Mouse (Mus musculus) lung, postnatal 10 days (tissue): ENCODE data around the gene Fhdc1.

ENCODE experiments used
- DNase-seq: peaks from one replicate; pipeline ENCODE4 v3.0.0; 2021

Gene Fhdc1

DNA sequence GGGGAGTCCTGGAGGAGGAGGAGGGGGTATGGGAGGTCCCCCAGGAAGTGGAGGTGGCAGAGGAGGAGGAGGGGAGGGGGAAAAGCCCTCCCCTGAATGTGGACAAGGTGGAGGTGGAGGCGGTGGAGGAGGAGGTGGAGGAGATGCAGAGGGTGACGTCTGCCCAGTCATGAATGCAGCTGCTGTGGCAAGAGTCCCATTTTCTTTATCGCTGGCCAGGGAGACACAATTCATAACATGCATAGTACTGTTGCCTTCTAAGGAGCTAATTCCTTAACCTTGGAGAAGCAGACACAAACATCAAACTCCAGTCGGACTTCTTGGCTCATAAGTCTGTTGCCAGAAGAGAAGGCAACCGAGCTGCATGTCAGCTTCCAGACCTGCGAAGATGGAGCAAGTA, 5.8 kb downstream of the Fhdc1 start:
- no peak for DNase-seq

- no peak for DNase-seq
These were observed 7.3 kb downstream of the Fhdc1 start for GRCm38 (mm10) chr3:84472955-84473354.

GRCm38 (mm10) chr3:84472527-84472926, 7.7 kb downstream of the Fhdc1 start:
- DNase-seq: peak; percentile 27

GRCm38 (mm10) chr3:84471146-84471545, 9.1 kb downstream of the Fhdc1 start:
- no peak for DNase-seq

- DNase-seq: no peak
These were observed 12.1 kb downstream of the Fhdc1 start for GRCm38 (mm10) chr3:84468111-84468453.

GRCm38 (mm10) chr3:84467419-84468110, 12.7 kb downstream of the Fhdc1 start:
- DNase-seq: peak; percentile 65

DNA sequence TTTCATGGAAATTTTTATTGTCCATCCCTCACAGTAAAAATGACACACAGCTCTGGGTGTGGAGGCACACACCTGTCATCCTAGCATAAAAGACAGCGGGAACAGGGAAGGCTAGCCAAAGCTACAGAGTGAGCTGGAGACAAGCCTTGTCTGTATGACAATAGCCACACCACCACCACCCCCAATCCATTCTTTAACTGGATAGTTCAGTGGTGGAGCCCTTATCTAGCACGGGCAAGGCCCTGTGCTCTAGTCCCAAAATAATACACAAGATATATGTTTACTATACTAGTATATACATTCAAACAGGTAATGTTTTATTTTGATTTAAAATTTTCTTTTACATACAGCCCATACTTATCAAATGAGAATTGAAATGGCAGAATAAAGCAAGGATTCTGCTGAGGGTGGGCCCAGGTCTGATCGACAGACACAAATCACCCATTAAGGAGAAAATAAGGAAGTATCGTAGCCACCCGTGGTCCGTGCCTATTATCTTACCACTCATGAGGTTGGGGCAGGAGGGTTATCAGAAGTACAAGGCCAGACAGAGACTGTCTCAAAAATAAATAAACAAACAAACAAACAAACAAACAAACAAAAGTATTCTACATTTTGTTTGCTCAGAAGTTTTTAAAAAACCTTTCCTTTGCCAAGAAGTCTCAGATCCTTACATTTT, 14.3 kb downstream of the Fhdc1 start:
- no peak for DNase-seq

DNA sequence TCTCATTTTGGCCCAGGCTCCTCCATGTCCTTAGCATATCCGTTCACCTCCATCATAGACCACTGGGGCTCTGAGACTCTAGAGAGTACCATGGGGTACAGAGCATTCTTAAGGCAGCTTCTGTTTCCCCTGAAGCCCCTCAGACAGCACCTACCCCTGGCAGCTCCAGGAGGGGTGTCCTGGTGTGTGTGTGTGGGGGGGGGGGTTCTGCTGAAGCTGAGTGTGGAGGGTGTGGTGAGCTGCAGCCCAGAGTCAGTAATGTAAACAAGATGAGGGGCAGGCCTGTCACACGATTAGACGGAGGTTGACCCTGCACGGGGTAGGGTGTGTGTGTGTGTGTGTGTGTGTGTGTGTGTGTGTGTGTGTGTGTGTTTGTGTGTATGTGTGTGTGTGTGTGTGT, 18.5 kb downstream of the Fhdc1 start:
- no peak for DNase-seq

- DNase-seq: no peak
These were observed 19.3 kb downstream of the Fhdc1 start for GRCm38 (mm10) chr3:84460952-84461351.

DNA sequence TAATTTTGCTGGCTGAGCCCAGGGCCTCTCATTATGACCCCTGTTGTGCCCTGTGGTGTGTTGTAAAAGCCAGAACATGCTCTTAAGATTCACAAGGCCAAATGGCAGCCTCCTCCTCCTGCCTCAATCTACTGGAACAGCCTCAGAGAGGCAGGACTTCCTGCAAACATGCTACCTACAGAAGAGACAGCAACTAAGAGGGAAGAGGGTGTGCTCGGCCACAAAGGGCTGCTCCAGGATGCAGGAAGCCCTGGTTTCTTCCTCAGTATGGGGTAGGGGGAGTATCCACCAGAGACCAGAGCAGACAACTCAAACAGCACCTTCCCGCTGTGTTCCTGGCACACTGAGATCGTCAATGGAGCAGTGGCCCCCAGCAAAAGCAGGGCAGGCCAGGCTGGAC, 19.7 kb downstream of the Fhdc1 start:
- no peak for DNase-seq

DNA sequence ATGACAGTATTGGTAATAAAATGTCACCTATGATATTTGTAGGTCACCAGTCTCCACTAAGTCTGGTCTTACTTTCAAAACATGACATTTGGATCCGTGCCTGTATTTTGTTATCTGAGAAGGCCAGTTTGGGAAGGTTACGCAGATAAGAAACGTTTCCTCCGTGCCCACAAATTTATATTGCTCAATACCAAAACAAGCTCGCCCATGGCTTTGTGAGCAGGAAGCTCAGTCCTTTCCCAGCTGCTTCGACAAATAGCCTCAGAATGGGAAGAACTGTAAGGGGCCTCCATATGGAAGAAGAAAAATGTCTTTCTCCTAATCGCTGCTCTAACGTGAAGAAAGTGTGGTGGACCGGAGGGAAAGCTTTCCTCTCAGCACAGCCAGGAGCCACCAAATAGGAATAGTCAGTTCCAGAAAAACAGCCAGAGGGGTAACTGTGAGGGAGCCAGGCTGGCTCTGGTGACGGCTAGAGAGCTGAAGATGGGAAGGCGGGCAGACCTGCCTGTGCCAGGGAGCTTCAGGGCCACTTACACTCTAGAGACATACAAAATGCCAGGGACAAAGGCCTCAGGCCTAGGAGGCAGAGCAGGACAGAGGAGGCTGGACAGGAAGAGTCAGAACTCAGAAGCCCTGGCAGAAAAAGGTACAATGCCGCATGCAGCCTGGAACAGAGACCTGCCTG, 24.4 kb downstream of the Fhdc1 start:
- no peak for DNase-seq

DNA sequence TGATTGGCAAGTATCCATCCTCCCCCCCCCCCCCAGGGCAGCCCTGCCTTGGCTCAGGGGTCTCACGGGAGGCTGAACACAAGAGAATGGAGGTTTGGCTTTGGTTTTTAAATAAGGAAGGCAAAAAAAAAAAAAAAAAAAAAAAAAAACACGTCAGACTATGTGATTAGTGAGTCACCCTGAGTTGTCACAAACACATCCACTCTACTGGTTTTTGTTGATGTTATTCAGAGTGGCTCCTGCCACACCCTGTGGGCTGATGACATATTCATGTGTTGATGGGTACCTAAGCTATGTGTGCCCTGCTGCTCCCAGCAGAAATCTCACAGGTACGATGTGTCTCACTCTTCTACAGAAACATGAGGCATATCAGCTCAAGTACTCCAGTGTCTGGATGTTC, 29.6 kb downstream of the Fhdc1 start:
- no peak for DNase-seq

GRCm38 (mm10) chr3:84449015-84449414, 31.2 kb downstream of the Fhdc1 start:
- DNase-seq: no peak

DNA sequence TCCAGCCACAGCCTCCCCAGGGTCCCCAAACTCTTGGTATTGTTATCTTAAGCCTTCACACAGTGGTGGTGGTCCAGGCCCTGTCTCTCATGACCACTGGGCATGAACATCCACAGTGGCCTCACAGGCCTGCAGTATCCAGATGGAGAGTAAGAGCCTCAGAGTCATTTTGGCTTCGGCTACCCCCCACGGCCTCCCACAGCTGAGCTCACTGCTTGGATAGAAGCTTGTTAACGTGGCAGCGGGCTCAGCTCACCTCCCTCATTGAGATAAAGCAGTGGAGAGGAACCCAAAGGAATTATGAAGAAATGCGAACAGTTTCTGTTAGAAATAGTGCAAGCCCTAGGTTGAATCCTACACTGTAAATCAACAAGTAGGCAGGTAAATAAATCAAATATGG, 32.4 kb downstream of the Fhdc1 start:
- no peak for DNase-seq

DNA sequence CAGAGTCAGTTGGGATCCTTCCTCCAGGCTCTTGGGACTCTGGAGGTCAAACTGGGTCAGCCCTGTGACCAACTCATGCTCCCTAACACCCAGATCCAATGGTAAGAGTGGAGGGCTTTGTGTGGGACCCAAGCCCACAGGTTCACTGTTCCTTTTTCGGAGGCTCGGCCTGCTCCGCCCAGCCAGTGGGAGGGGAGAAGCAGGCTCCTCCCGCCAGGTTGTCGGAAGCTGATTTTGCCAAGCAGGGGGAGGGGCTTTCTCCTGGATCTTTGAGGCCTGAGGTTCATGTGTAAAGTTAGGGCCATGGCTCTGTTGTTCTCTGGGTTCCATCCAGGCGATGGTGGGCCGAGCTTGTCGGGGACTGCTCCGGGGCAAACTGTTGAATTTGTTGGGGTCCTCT, 34.4 kb downstream of the Fhdc1 start:
- no peak for DNase-seq

- DNase-seq: no peak
These were observed 37.3 kb downstream of the Fhdc1 start for GRCm38 (mm10) chr3:84442890-84443289.

DNA sequence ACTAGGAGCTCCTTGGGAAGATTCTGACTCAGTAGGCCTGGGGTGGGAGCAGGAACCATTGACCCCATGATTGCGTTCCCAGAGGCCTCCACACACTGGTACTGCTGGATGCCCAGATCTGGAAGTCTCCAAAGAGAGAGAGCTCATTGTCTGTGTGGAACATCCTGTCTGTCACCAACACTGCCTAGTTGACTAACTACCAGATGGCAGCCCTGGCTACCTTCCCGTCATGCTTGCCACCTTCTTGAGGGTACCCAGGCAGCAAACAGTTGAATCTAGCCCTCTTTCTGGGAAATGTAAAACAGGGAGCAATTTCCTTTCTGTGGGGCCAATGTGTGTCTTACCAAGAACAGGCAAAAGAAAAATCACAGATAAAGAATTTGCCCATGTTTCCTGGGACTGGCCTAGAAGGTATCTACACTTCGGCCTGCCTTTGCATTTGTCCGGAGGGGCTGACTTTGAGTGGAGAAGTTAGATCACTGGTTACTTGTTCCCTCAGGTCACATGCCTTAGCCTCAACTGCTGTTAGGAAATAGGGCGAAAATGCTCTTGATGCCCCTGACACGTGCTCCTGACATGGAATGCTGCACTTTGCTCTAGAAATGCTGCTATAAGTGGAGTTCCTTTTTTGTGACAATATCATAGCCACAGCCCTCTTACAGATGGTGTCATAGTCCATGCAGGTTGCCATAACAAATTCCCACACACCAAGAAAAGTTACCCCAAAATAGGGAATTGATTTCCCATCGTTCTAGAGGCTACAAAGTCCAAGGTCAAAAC, 40.6 kb downstream of the Fhdc1 start:
- no peak for DNase-seq

GRCm38 (mm10) chr3:84438840-84439239, 41.4 kb downstream of the Fhdc1 start:
- DNase-seq: no peak

DNA sequence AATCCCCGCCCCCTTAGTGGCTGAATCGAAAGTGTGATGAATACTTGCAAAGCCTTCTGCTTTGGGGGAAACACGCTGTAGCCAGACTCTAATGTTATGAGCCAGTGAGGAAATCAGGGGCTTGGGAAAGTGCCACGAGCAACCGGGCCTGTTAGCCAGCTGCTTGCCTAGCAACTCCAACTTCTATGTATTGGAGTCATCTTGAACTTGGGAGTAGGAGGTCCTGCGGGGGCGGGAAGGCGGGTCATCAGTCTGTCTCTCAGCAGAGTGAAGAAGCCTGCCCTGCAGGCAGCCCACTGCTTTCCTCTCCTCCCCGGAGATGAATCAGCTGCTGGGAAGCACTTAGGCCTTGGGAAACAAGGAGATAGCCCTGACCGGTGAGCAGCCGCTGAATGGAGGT, 42.1 kb downstream of the Fhdc1 start:
- DNase-seq: peak; percentile 71

DNA sequence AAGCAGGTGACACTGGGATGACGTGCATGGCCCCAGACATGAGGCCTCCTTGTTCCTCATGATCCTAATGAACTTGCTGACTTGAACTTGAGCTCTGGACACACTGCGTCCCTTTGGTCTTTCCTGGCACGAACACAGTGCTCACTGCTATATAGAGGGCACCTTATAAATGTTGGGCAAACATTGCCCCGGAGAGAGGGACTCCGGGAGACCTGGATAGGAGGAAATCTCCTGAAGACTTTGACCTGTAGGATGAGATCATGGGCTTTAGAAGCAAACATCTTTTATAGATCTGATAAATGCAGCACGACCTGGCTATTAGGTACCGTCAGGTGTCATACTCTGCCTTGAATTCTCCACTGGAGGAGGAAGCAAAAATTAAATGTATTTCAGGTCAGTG, 43.3 kb downstream of the Fhdc1 start:
- DNase-seq: no peak

DNA sequence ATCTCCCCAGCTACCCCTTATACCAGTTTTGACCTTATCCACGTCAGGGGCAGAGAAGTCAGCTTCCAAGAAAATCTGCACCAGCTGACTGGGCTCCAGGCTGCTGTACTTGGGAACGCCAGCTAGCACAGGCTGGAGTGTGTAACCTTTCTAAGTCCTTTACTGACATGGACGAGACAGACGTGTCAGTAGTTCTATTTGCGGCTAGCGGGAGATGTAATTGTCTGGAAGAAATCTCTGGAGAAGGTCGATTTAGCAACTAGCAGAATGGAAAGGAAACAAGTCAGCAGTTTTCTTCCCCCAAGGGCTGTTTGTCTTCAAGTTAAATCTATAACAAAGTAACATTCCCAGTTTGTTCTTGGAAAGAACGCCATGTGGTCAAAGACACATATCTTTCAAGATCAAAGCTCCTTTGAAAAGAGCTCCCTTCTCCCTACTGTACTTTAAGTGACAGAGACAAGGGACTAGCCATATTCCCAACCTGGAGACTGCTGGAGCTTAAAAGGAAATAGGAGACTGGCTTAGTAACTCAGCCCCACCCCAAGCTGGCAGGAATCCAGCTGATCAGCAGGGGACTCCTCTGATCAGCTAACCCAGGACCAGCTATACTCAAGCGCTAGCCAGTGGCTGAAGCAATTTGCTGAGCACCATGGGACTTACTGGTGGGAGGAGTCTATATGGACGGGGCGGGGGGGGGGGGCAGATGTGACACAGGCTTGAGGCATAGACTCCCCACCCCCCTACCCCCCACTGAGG, 44.8 kb downstream of the Fhdc1 start:
- DNase-seq: peak; percentile 67

DNA sequence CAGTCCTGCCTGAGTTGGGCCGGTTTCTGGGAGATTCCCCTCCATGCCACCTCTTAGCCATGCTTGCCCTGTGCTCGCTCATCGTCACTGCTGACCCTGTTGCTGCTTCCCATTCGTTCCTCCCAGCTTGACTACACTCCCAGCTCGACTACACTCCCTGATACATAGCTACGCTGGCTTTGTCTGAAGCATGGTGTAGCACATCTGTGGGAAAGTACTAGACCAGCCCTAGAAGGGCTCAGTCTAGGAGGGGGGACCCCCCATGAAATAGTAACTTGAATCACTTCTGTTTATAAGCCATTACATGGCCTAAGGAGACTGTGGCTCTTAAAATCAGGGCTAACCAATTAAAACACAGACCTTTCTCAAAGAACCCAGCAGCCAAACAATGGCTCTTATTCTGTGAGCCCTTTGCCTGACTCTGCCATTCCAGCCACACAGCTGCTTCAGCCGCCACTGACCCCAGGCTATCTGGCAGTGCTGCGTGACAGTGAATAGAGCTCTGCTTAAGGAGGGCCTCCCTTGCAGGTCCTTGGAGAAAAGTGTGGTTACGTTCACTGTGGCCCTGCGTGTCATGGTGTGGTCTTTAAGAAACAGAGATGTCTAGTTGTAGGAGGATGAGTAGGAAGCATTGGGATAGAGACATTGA, 47.3 kb downstream of the Fhdc1 start:
- no peak for DNase-seq
